In the genomic region with DNA sequence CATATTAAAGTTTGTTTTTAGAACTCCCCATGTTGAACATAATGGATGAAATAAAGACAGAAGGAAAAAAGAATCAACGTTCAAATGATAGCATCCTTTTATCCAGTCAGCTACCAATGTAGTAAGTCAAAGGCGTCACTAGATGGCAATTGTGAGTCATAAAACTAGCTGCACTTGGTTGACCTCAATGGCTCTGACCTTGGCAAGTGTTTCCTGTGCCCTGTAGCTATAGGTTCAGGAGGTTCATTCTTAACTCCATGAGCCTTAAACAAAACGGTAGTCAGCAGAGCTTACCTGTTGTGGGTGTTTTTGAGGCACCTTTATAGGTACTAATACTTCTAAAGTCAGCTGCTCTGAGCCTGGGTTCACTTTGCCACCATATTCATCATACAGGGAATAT, we compare ENCODE assay signal across 7 mouse cellular contexts.
DNase-seq lines count a peak whose midpoint lies in the region; ATAC-seq and TF ChIP-seq lines count a peak whose summit lies in the region.

No protein-coding gene starts in this region.

- H3K36me3 ChIP-seq in kidney, embryonic 15.5 days = no peaks in the 10 kb centered on the region
- H3K36me3 ChIP-seq in lung, postnatal 0 days (ENCODE audit: insufficient read depth, low read length) = no peaks in the 10 kb centered on the region

- TF ChIP-seq EP300 in lung, postnatal 0 days (IDR thresholded peaks at IDR 0.05) = no peak

- no peak overlapping the region for H3K4me2 ChIP-seq in kidney, embryonic 15.5 days
- no peak overlapping the region for H3K4me2 ChIP-seq in lung, postnatal 0 days (replicated peaks; ENCODE audit: low read depth, low read length)

- H3K4me3 ChIP-seq in kidney, embryonic 15.5 days (replicated peaks) = no peak overlapping the region
- no peak overlapping the region for H3K4me3 ChIP-seq in lung, postnatal 0 days (ENCODE audit: low read depth, low read length)

- 15% methylated on average over 3 of the region's 3 CpGs for WGBS in kidney, embryonic 15.5 days
- 8% methylated on average over 3 of the region's 3 CpGs for WGBS in lung, postnatal 0 days

- H3K9me3 ChIP-seq in kidney, embryonic 15.5 days (replicated peaks) = no peaks in the 10 kb centered on the region
- H3K9me3 ChIP-seq in lung, postnatal 0 days (ENCODE audit: low read length) = no peaks in the 10 kb centered on the region

- H3K27me3 ChIP-seq in kidney, embryonic 15.5 days = no peaks in the 10 kb centered on the region
- no peaks in the 10 kb centered on the region for H3K27me3 ChIP-seq in lung, postnatal 0 days (replicated peaks; ENCODE audit: insufficient read depth, low read length)

- peak; percentile 73 for TF ChIP-seq CTCF in lung, postnatal 0 days (IDR thresholded peaks at IDR 0.05)

- no peak for ATAC-seq in kidney, embryonic 15.5 days (replicated peaks; ENCODE audit: low FRiP score)
- peak; percentile 66 for ATAC-seq in granulocyte monocyte progenitor cell, adult 5-6 weeks (replicated peaks; ENCODE audit: poor library complexity, severe bottlenecking)
- ATAC-seq in lung, postnatal 0 days = no peak

- no peak overlapping the region for H3K9ac ChIP-seq in kidney, embryonic 15.5 days
- no peak overlapping the region for H3K9ac ChIP-seq in lung, postnatal 0 days (replicated peaks; ENCODE audit: low read depth)

- peak; percentile 11 for DNase-seq in kidney, adult 18-20 months
- peak; percentile 69 for DNase-seq in ES-CJ7 (ENCODE audit: low read depth, low spot score)
- peak; percentile 74 for DNase-seq in adipocyte (ENCODE audit: low spot score)
- DNase-seq in lung, postnatal 0 days (ENCODE audit: low spot score) = peak; percentile 55
- no peak for DNase-seq in spleen, postnatal 36 days (ENCODE audit: low spot score in 2 of 2)

- no peaks in the 10 kb centered on the region for H3K4me1 ChIP-seq in kidney, embryonic 15.5 days
- H3K4me1 ChIP-seq in lung, postnatal 0 days (ENCODE audit: insufficient read depth, low read depth, low read length) = no peaks in the 10 kb centered on the region

- no peak overlapping the region for H3K27ac ChIP-seq in kidney, embryonic 15.5 days
- H3K27ac ChIP-seq in lung, postnatal 0 days (ENCODE audit: low read length) = no peak overlapping the region

Comparison
In these comparisons a context has a peak if more than half of its experiments do, and no peak if none do; other contexts are left out.
1. DNase-seq: peak in kidney, adult 18-20 months (single experiment), ES-CJ7 (single experiment), adipocyte (single experiment) and lung, postnatal 0 days (single experiment); none in spleen, postnatal 36 days (0 of 2).